8 mouse cellular contexts compared by ENCODE assay signal in genomic region chr2:104176979-104177704, GRCm38 (mm10). TPM values are rescaled to one million over a fixed set of nuclear protein-coding genes. Genes with fewer than 3 reads are reported as not detected.
A peak's percentile ranks its signal among the peaks of the same experiment; 100 is the strongest.
DNase-seq lines count a peak whose midpoint lies in the region; ATAC-seq and TF ChIP-seq lines count a peak whose summit lies in the region.

No protein-coding gene starts in this region.

- no peak overlapping the region for H3K4me2 ChIP-seq in lung, embryonic 14.5 days
- H3K4me2 ChIP-seq in heart, embryonic 14.5 days (ENCODE audit: low read length): peak overlapping the region; percentile 37

- no peaks in the 10 kb centered on the region for H3K27me3 ChIP-seq in lung, embryonic 14.5 days (ENCODE audit: insufficient read depth, low read length)
- H3K27me3 ChIP-seq in heart, embryonic 14.5 days (ENCODE audit: control insufficient read depth, insufficient read depth, low read length): no peaks in the 10 kb centered on the region

- no peak overlapping the region for H3K9ac ChIP-seq in lung, embryonic 14.5 days
- peak overlapping the region; percentile 59 for H3K9ac ChIP-seq in heart, embryonic 14.5 days (ENCODE audit: low read length)

- no peaks in the 10 kb centered on the region for H3K36me3 ChIP-seq in lung, embryonic 14.5 days (ENCODE audit: insufficient read depth)
- no peaks in the 10 kb centered on the region for H3K36me3 ChIP-seq in heart, embryonic 14.5 days (ENCODE audit: control insufficient read depth, insufficient read depth, low read length)

- WGBS in lung, embryonic 14.5 days: 37% methylated on average over 13 of the region's 13 CpGs
- WGBS in heart, embryonic 14.5 days: 25% methylated on average over 13 of the region's 13 CpGs

- peaks cover 18% of the 10 kb centered on the region for H3K4me1 ChIP-seq in lung, embryonic 14.5 days (ENCODE audit: insufficient read depth)
- H3K4me1 ChIP-seq in heart, embryonic 14.5 days (ENCODE audit: control insufficient read depth in 2 of 2, insufficient read depth in 2 of 2, low read length in 2 of 2): peaks cover 20 to 22% of the 10 kb centered on the region in 2 experiments

- no peak overlapping the region for H3K4me3 ChIP-seq in lung, embryonic 14.5 days (ENCODE audit: low read depth, low read length)
- H3K4me3 ChIP-seq in heart, embryonic 14.5 days (ENCODE audit: control insufficient read depth in 1 of 2, insufficient read depth in 1 of 2, low read depth in 1 of 2, low read length in 2 of 2): no peak overlapping the region

- no peaks in the 10 kb centered on the region for H3K9me3 ChIP-seq in lung, embryonic 14.5 days (ENCODE audit: low read depth, low read length)
- H3K9me3 ChIP-seq in heart, embryonic 14.5 days (ENCODE audit: control insufficient read depth, low read length): no peaks in the 10 kb centered on the region

- DNase-seq in lung, embryonic 14.5 days: peak; percentile 73
- no peak for DNase-seq in lung, postnatal 25 days (ENCODE audit: low spot score)
- DNase-seq in embryo, embryonic 9.5 days (ENCODE audit: extremely low spot score): peak; percentile 14
- DNase-seq in kidney, postnatal 4 days: peak; percentile 62 to 72
- DNase-seq in lung, postnatal 14 days: peak; percentile 11
- peak; percentile 70 to 72 for DNase-seq in right cerebral cortex, postnatal 36 days (ENCODE audit: low spot score in 2 of 2)
- no peak for DNase-seq in adipocyte (ENCODE audit: low spot score)

- TF ChIP-seq CTCF in lung, embryonic 14.5 days (IDR thresholded peaks at IDR 0.05; ENCODE audit: low read depth): no peak

- ATAC-seq in lung, embryonic 14.5 days (ENCODE audit: insufficient read depth): peak; percentile 78
- peak; percentile 46 for ATAC-seq in heart, embryonic 14.5 days (ENCODE audit: insufficient number of reproducible peaks, insufficient read depth, low FRiP score, low read depth)

- peak overlapping the region; percentile 68 for H3K27ac ChIP-seq in lung, embryonic 14.5 days (ENCODE audit: low read depth)
- H3K27ac ChIP-seq in heart, embryonic 14.5 days (replicated peaks in 1 of 2; ENCODE audit: control insufficient read depth in 1 of 2, insufficient read depth in 1 of 2, low read depth in 2 of 2, low read length in 2 of 2): peak overlapping the region; percentile 91 to 94

RNA-seq across cellular contexts. Expression of gene A930018P22Rik, which starts 54.6 kb away (rescaled TPM):
- not detected in 2 replicates for polyA plus RNA-seq in lung, embryonic 14.5 days (2014; fragmentation: Nextera tagmentation; extraction: Ambion mirVana)
- polyA plus RNA-seq in heart, embryonic 14.5 days (2014; fragmentation: Nextera tagmentation; extraction: Ambion mirVana): 0.59 TPM in 1 of 2 replicates, not detected in the other

Comparison
In these comparisons a context has a peak if more than half of its experiments do, and no peak if none do; other contexts are left out.
1. DNase-seq: peak in lung, embryonic 14.5 days (single experiment), embryo, embryonic 9.5 days (single experiment), kidney, postnatal 4 days (2 of 2), lung, postnatal 14 days (single experiment) and right cerebral cortex, postnatal 36 days (2 of 2); none in lung, postnatal 25 days (single experiment) and adipocyte (single experiment).